Mouse (Mus musculus) brain, adult 10 weeks (tissue): Measurements from ENCODE around the gene Gm11168. TPM values are rescaled to one million over a fixed set of nuclear protein-coding genes. Genes with fewer than 3 reads are reported as not detected.

Source experiments
- polyA plus RNA-seq: library from polyadenylated mRNA; stranded (reverse); fragments of 350-450 nt; fragmentation: Illumina TruSeq; extraction: RNeasy Lipid Tissue Mini Kit (QIAGEN cat#74804); gene quantifications from one replicate; pipeline ENCODE4 v1.2.3, GENCODE M21; 2015; ENCODE audit warnings: low read depth, low replicate concordance

Gene Gm11168
- polyA plus RNA-seq: not detected

GRCm38 (mm10) chr9:3002794-3003396, at the start of gene Gm11168:
Gene Gm11168 (plus strand): TSS chr9:3003346.

DNA sequence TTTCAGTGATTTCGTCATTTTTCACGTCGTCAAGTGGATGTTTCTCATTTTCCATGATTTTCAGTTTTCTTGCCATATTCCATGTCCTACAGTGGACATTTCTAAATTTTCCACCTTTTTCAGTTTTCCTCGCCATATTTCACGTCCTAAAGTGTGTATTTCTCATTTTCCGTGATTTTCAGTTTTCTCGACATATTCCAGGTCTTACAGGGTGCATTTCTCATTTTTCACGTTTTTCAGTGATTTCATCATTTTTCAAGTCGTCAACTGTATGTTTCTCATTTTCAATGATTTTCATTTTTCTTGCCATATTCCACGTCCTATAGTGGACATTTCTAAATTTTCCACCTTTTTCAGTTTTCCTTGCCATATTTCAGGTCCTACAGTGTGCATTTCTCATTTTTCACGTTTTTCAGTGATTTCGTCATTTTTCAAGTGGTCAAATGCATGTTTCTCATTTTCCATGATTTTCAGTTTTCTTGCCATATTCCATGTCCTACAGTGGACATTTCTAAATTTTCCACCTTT, 2.6 kb upstream of the Gm11168 start, which contains the start of gene Gm10722:
TSS of gene Gm10722 (plus strand) at position 478 of the 528 bp plus-strand sequence.

GRCm38 (mm10) chr9:3012733-3013279, 9.7 kb downstream of the Gm11168 start, which contains the start of gene Gm10721:
Gene Gm10721 (plus strand): TSS chr9:3013140.

GRCm38 (mm10) chr9:3015354-3015753, 12.2 kb downstream of the Gm11168 start, which contains the start of gene Gm10720:
Gene Gm10720 (plus strand): TSS chr9:3015654.

DNA sequence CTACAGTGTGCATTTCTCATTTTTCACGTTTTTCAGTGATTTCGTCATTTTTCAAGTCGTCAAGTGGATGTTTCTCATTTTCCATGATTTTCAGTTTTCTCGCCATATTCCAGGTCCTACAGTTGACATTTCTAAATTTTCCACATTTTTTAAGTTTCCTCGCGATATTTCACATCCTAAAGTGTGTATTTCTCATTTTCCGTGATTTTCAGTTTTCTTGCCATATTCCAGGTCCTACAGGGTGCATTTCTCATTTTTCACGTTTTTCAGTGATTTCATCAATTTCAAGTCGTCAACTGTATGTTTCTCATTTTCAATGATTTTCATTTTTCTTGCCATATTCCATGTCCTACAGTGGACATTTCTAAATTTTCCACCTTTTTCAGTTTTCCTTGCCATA, 14.0 kb downstream of the Gm11168 start, which contains the start of gene Gm10719:
TSS of gene Gm10719 (plus strand) at position 301 of the 400 bp plus-strand sequence.

DNA sequence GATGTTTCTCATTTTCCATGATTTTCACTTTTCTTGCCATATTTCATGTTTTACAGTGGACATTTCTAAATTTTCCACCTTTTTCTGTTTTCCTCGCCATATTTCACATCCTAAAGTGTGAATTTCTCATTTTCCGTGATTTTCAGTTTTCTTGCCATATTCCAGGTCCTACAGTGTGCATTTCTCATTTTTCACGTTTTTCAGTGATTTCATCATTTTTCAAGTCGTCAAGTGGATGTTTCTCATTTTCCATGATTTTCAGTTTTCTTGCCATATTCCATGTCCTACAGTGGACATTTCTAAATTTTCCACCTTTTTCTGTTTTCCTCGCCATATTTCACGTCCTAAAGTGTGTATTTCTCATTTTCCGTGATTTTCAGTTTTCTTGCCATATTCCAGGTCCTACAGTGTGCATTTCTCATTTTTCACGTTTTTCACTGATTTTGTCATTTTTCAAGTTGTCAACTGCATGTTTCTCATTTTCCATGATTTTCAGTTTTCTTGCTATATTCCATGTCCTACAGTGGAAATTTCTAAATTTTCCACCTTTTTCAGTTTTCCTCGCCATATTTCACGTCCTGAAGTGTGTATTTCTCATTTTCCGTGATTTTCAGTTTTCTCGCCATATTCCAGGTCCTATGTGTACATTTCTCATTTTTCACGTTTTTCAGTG, 20.3 kb downstream of the Gm11168 start, which contains the start of gene Gm10718:
TSS of gene Gm10718 (plus strand) at position 236 of the 673 bp plus-strand sequence.

GRCm38 (mm10) chr9:3024912-3025467, 21.8 kb downstream of the Gm11168 start, which contains the start of gene Gm10717:
Gene Gm10717 (plus strand): TSS chr9:3025417.

DNA sequence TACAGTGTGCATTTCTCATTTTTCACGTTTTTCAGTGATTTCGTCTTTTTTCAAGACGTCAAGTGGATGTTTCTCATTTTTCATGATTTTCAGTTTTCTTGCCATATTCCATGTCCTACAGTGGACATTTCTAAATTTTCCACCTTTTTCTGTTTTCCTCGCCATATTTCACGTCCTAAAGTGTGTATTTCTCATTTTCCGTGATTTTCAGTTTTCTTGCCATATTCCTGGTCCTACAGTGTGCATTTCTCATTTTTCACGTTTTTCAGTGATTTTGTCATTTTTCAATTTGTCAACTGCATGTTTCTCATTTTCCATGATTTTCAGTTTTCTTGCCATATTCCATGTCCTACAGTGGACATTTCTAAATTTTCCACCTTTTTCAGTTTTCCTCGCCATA, 31.2 kb downstream of the Gm11168 start, which contains the start of gene Gm17535:
TSS of gene Gm17535 (plus strand) at position 301 of the 400 bp plus-strand sequence.

DNA sequence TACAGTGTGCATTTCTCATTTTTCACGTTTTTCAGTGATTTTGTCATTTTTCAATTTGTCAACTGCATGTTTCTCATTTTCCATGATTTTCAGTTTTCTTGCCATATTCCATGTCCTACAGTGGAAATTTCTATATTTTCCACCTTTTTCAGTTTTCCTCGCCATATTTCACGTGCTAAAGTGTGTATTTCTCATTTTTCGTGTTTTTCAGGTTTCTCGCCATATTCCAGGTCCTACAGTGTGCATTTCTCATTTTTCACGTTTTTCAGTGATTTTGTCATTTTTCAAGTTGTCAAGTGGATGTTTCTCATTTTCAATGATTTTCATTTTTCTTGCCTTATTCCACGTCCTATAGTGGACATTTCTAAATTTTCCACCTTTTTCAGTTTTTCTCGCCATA, 33.4 kb downstream of the Gm11168 start, which contains the start of gene Gm10715:
TSS of gene Gm10715 (plus strand) at position 301 of the 400 bp plus-strand sequence.

Other genes with a start within 250 kb of the Gm11168 start
- gene Gm10722, start 2.4 kb upstream of the Gm11168 start, polyA plus RNA-seq: not detected
- gene Gm10721, start 9.8 kb downstream of the Gm11168 start, polyA plus RNA-seq: not detected
- gene Gm10720, start 12.3 kb downstream of the Gm11168 start, polyA plus RNA-seq: not detected
- not detected for gene Gm10719, start 14.1 kb downstream of the Gm11168 start, polyA plus RNA-seq
- gene Gm10718, start 20.2 kb downstream of the Gm11168 start, polyA plus RNA-seq: not detected
- not detected for gene Gm10717, start 22.1 kb downstream of the Gm11168 start, polyA plus RNA-seq
- not detected for gene Gm17535, start 31.3 kb downstream of the Gm11168 start, polyA plus RNA-seq
- not detected for gene Gm10715, start 33.5 kb downstream of the Gm11168 start, polyA plus RNA-seq